Comparison of ENCODE assay signal across 16 mouse cellular contexts in the genomic region with DNA sequence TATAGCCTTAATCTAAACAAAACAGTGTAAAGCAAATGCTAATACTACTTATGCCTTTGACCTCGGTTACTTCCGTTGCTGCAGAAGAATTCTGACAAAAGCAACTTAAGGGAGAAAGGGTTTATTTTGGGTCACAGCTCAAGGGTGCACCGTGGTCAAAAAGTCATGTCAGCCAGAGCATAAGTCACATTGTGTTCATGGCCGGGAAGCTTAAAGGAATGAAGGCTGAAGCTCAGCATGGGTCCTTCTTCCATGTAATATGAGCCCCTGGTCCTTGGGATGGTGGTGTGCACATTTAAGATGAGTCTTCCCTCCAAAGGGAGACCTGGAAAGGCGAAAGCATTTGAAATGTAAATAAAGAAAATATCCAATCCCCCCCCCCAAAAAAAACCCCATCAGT.
"Had no signal": no experiment of that assay in that cellular context is flagged by ENCODE, and none has a peak within 500 bp of the region (broad histone marks: within the 10 kb centered on the region; RNA-seq: fewer than 3 reads in every experiment).

No protein-coding gene starts in this region.

- H3K36me3 ChIP-seq: midbrain, embryonic 13.5 days; midbrain, embryonic 15.5 days; neural tube, embryonic 12.5 days had no signal

- H3K27me3 ChIP-seq: megakaryocyte, embryonic 14.5 days; midbrain, embryonic 13.5 days; midbrain, embryonic 15.5 days; neural tube, embryonic 12.5 days had no signal

- H3K4me1 ChIP-seq: midbrain, embryonic 13.5 days; midbrain, embryonic 15.5 days; neural tube, embryonic 12.5 days had no signal

- H3K9me3 ChIP-seq: midbrain, embryonic 13.5 days; midbrain, embryonic 15.5 days had no signal

- ATAC-seq: liver, postnatal 0 days; midbrain, embryonic 13.5 days; midbrain, embryonic 15.5 days had no signal

- H3K4me2 ChIP-seq: midbrain, embryonic 11.5 days; midbrain, embryonic 13.5 days; midbrain, embryonic 15.5 days; neural tube, embryonic 12.5 days had no signal

- H3K4me3 ChIP-seq: megakaryocyte, embryonic 14.5 days; midbrain, embryonic 13.5 days; midbrain, embryonic 15.5 days; neural tube, embryonic 12.5 days had no signal

- H3K27ac ChIP-seq: macrophage; midbrain, embryonic 13.5 days; midbrain, embryonic 15.5 days; neural tube, embryonic 12.5 days had no signal

- DNase-seq: liver, postnatal 0 days; lung, adult 2 months; lung, postnatal 14 days; lung, postnatal 36 days; right cerebral cortex, postnatal 25 days; right cerebral cortex, postnatal 4 days; spleen, adult 18-20 months; thymus, adult 18-20 months; thymus, postnatal 14 days; thymus, postnatal 36 days had no signal

- H3K9ac ChIP-seq: liver, postnatal 0 days; midbrain, embryonic 13.5 days; midbrain, embryonic 15.5 days; neural tube, embryonic 12.5 days had no signal
